Mouse (Mus musculus) kidney, adult 2 months (tissue): ENCODE data around the gene Serpina3a.

Experiments used
- CTCF ChIP-seq: fragments of 200-500 bp; conservative IDR thresholded peaks from 2 replicates; pipeline ENCODE4 v1.5.1; 2011; ENCODE audit warnings: low read depth, mild to moderate bottlenecking, control low read depth, low read length, moderate library complexity, mixed read lengths; ENCODE audit not compliant: insufficient read depth, insufficient read length
- POLR2A ChIP-seq: fragments of 200-500 bp; IDR thresholded peaks from one replicate; pipeline ENCODE4 v1.6.1; 2011; ENCODE audit warnings: low read depth, low read length, control low read depth

GRCm38 (mm10) chr12:104071708-104072107, 40.8 kb upstream of the Serpina3a start:
- TF ChIP-seq CTCF, result no peak
- no peak for TF ChIP-seq POLR2A
